Mouse (Mus musculus): ENCODE results near the gene Ttc23.

Gene Ttc23

GRCm38 (mm10) chr7:67701252-67701914, 54.2 kb downstream of the Ttc23 start:
- no peak for DNase-seq

- DNase-seq: no peak
Measured at GRCm38 (mm10) chr7:67708160-67708559, 61.0 kb downstream of the Ttc23 start.

GRCm38 (mm10) chr7:67710216-67710615, 63.0 kb downstream of the Ttc23 start:
- DNase-seq: peak; percentile 43

- DNase-seq: peak; percentile 72
Measured at GRCm38 (mm10) chr7:67713820-67714510, 66.8 kb downstream of the Ttc23 start.

- DNase-seq: no peak
Measured at GRCm38 (mm10) chr7:67715176-67715575, 68.0 kb downstream of the Ttc23 start.

DNA sequence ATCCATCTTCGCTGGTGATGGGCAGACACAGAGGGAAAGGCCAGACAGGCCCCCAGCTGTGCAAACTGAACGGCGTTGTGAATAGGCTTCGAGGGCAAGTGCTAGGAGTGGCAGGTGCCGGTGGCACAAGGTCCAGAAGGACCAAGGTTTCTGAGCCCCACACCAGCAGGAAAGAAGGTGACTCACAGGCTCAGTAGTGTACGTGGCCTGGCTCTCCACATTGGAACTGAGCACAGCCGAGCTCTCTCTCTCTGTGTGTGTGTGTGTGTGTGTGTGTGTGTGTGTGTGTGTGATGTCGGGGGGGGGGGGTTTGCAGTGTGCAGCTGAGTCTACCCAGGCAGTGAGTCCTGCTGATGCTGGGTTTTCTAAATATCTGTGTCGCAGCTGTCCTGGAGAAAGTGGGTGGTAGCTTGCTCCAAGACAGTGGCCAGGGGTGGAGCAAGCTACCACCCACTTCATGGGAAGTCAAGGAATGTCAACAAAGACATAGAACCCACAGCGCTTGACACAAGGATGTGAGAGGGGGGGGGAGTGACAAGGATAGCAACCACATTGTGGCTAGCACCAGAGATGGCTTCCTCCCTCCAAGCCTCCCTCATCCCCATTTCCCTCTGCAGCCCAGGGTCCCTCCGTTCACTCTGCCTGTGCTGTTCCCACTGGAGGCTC, 69.1 kb downstream of the Ttc23 start:
- DNase-seq: peak; percentile 40

DNA sequence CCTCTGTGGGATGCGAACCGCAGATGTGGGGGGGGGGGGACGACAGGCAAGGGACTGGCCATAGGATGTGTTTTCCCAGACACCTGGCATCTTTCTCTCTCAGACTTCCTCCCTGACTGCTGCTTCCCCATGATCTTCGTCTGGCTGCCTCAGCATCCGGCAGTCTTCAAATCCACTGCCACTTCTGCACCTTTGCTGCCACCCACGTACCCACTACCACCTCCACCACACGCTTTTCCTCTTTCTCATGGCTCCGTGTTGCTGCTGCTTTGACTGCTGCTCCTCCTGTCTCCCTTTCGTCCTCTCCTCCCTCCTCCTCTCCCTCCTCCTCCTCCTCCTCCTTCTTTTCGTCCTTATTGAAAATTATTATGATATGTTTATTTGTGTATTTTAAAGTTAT, 69.7 kb downstream of the Ttc23 start:
- DNase-seq: no peak

DNA sequence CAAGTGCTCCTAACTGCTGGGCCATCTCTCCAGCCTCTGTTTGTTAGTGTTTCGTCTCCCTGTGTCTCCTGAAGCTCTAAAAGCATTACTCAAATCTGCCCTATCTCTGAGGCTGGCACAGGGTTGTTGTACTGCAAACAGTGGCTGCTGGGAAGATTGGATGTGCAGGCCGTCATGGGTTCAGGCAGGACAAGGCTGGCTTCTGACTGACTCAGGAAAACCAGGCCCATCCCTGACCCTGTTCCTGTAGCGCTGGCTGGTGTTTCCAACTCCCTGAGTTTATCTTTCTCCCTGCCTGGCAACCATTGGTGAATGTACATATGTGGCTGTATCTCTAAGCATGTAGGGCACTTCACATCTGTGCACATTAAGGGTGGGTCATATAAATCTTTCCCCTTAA, 70.3 kb downstream of the Ttc23 start:
- DNase-seq: no peak

- DNase-seq: peak; percentile 39
Measured at GRCm38 (mm10) chr7:67718804-67719203, 71.6 kb downstream of the Ttc23 start.

GRCm38 (mm10) chr7:67722163-67722562, 75.0 kb downstream of the Ttc23 start:
- no peak for DNase-seq

- DNase-seq: no peak
Measured at GRCm38 (mm10) chr7:67724536-67724935, 77.3 kb downstream of the Ttc23 start.

DNA sequence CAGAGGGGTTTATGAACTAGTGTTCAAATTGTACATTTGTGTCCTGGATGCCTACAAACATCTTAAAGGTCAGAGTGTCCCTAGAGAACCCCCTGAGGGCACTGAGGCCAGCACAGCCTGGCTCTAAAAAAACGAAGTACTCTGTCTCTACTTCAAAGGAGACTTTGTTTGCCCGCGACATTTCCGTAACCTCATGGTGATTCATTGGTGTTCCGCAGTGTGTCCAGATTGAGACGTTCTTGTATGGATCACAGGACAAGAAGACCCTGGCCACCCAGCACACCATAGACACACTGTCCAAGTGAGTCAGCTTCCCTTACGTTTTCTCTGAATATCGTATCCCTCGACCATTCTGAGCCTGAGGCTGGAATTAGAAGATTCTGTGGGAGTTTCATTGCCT, 77.8 kb downstream of the Ttc23 start:
- no peak for DNase-seq

GRCm38 (mm10) chr7:67728203-67728602, 81.0 kb downstream of the Ttc23 start:
- DNase-seq: no peak

- no peak for DNase-seq
Measured at GRCm38 (mm10) chr7:67728809-67729208, 81.6 kb downstream of the Ttc23 start.

GRCm38 (mm10) chr7:67730431-67731110, 83.4 kb downstream of the Ttc23 start:
- no peak for DNase-seq

DNA sequence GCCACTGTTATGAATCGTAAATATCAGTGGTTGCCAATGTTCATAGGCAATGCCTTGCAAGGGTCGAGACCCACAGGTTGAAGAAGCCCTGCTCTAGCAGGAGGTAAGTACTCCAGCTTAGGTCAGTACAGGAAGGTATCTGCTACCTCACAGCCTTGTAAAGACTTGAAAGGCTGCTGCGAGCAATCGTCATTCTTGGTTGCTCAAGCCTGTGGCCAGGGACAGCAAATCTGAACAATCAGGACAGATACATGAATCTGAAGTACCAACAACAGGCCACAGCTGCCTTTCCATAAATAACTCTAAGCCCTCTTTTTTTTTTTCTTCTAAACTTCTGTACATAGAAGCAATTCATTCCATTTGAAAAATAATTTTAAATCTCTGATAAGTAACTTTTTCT, 85.1 kb downstream of the Ttc23 start:
- no peak for DNase-seq

DNA sequence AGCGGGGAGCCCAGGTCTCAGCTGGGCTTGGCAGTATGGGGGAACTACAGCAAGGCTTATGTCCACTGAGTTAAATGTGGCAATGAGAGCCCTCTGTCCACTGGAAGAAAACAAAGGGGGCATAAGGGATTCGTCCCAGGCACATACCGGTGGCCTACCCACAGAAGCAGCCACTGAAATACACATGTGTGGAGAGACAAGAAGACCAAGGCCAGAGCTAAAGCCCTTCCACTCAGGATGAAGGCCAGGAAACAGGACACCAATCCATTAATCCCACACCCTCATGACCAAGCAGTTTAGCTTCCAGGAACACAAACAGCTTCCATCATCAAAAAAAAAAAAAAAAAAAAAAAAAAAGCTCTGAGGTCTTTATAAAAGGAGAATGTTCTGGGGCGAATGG, 93.2 kb downstream of the Ttc23 start:
- DNase-seq: no peak

GRCm38 (mm10) chr7:67740796-67741195, 93.6 kb downstream of the Ttc23 start:
- no peak for DNase-seq

DNA sequence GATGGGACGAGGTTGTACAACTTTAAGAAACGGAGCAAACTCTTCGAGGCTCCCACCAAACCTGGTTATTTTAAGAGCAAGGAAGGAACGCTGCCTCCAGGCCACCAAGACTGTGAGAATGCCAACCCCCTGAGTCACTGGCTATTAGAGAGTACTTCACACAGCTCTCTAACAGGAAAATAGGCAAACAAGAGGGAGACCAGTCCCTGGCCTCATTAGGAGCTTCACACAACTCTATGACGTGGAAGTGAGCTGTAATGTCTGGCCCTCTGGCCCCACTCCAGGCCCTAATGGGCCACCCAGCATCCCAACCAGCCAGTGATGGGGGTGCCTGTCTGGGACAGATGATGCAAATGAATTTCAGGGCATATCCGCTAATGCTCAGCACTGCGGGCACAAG, 94.5 kb downstream of the Ttc23 start:
- DNase-seq: peak; percentile 67

- DNase-seq: no peak
Measured at GRCm38 (mm10) chr7:67747731-67748305, 100.6 kb downstream of the Ttc23 start.

DNA sequence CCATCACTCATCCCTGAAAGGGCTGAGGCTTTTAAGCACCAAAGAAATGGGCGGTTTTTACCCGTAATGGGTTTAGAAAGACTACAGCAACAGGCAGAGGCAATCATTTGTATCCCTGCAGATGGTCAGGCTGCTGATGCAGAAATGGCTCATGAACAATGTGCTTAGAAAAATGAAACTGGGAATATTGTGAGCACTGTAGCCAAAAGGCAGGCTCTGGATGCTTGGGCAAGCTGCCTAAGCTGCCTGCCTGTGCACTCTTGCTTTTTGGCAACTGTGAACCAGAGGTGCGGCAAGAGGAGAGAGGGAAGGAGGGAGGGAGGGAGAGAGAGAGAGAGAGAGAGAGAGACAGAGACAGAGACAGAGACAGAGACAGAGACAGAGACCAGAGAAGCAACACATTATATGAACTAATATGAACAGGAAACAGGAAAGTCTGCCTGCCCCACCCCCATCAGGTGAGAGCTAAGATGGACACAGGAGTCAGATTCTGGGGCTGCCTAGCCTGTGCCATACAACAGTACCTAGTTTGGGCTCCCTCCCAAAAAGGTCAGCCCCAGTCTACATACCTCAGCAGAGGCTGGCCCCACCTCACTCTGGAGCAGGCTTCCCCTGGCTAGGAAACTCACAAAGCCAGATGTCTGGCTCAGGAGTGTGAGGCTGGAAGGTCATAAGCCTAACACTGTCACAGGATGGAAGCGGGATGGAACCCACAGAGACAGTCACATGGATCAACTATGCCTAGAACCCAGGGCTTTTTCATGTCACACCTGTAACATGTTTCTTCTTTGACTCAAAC, 102.4 kb downstream of the Ttc23 start:
- no peak for DNase-seq

- DNase-seq: no peak
Measured at GRCm38 (mm10) chr7:67754606-67755005, 107.4 kb downstream of the Ttc23 start.
